Mouse (Mus musculus) forebrain, embryonic 10.5 days (tissue): Measurements from ENCODE around the gene Tnrc6b. TPM values are rescaled to one million over a fixed set of nuclear protein-coding genes. Genes with fewer than 3 reads are reported as not detected.
"Not testable (repeated sequence)": the region's sequence is repeated elsewhere in the genome, so short reads cannot be mapped to it uniquely, and the experiment has no call there.

ENCODE experiments used
- DNase-seq: peaks from one replicate; pipeline ENCODE4 v3.0.0-alpha.2; 2017; ENCODE audit warnings: low spot score; ENCODE audit errors: extremely low spot score
- H3K27ac ChIP-seq: fragments of 300-500 bp; sonication (generic); 2 replicates; pipeline ENCODE4 v1.5.1; 2016; ENCODE audit warnings: mild to moderate bottlenecking
- H3K27me3 ChIP-seq: fragments of 300-500 bp; sonication (generic); 2 replicates; pipeline ENCODE4 v1.6.1; 2016; ENCODE audit warnings: mild to moderate bottlenecking; ENCODE audit not compliant: poor library complexity, severe bottlenecking
- H3K36me3 ChIP-seq: fragments of 300-500 bp; sonication (generic); replicated peaks from 2 replicates; pipeline ENCODE4 v1.6.1; 2016; ENCODE audit warnings: mild to moderate bottlenecking, moderate library complexity
- H3K4me1 ChIP-seq: fragments of 300-500 bp; sonication (generic); 2 replicates; pipeline ENCODE4 v1.6.1; 2016
- H3K4me3 ChIP-seq: fragments of 300-500 bp; sonication (generic); 2 replicates; pipeline ENCODE4 v1.5.1; 2016; ENCODE audit warnings: mild to moderate bottlenecking, moderate library complexity
- H3K9me3 ChIP-seq: fragments of 300-500 bp; sonication (generic); 2 replicates; pipeline ENCODE4 v1.6.1; 2016; ENCODE audit warnings: mild to moderate bottlenecking, moderate library complexity
- WGBS: fragments of 180-500 bp; shearing (Covaris S2); methylation state at CpG from one replicate; pipeline ENCODE4 v1.1.7; 2016; 5-methylcytosine and 5-hydroxymethylcytosine counted together
- polyA plus RNA-seq: library from polyadenylated mRNA; unstranded; fragments of >200 nt; fragmentation: Nextera tagmentation; extraction: Ambion mirVana; gene quantifications from 2 replicates; pipeline ENCODE4 v1.2.1, GENCODE M21; 2016

Gene Tnrc6b
- polyA plus RNA-seq, 1 experiment from 2014 or later: 40.5 TPM

GRCm38 (mm10) chr15:80852122-80852521, 141.0 kb downstream of the Tnrc6b start:
- no peak for DNase-seq
- peaks cover 47% of the 10 kb centered on the region for H3K36me3 ChIP-seq
- no peaks in the 10 kb centered on the region for H3K9me3 ChIP-seq
- H3K4me1 ChIP-seq: peaks cover 10% of the 10 kb centered on the region; the same call in 1 of the 2 replicates
- WGBS: 96% methylated on average over 5 of the region's 5 CpGs
- no peak overlapping the region for H3K4me3 ChIP-seq
- H3K27me3 ChIP-seq: no peaks in the 10 kb centered on the region
- no peak overlapping the region for H3K27ac ChIP-seq

GRCm38 (mm10) chr15:80852527-80852926, 141.4 kb downstream of the Tnrc6b start:
- not testable (repeated sequence) for H3K27ac ChIP-seq, H3K27me3 ChIP-seq, DNase-seq, H3K4me3 ChIP-seq, H3K9me3 ChIP-seq
- Histone ChIP-seq H3K4me1 (peaks cover 10% of the 10 kb centered on the region; the same call in 1 of the 2 replicates), H3K36me3 (peaks cover 44% of the 10 kb centered on the region)
- WGBS: 87% methylated on average over 3 of the region's 3 CpGs

- Histone ChIP-seq H3K4me3 (no peak overlapping the region), H3K36me3 (peaks cover 20% of the 10 kb centered on the region), H3K4me1 (peaks cover 12% of the 10 kb centered on the region), H3K27ac (no peak overlapping the region), H3K9me3 (no peaks in the 10 kb centered on the region), H3K27me3 (no peaks in the 10 kb centered on the region)
- WGBS: 92% methylated on average over 2 of the region's 2 CpGs
- DNase-seq: no peak
Measured at GRCm38 (mm10) chr15:80859366-80859765, 148.3 kb downstream of the Tnrc6b start.

GRCm38 (mm10) chr15:80861302-80861701, 150.2 kb downstream of the Tnrc6b start:
- 96% methylated on average over 1 of the region's 1 CpGs for WGBS
- no peak for DNase-seq
- no peak overlapping the region for H3K4me3 ChIP-seq

GRCm38 (mm10) chr15:80862027-80862426, 150.9 kb downstream of the Tnrc6b start:
- Histone ChIP-seq H3K4me1 (peaks cover 12% of the 10 kb centered on the region), H3K9me3 (no peaks in the 10 kb centered on the region), H3K27me3 (no peaks in the 10 kb centered on the region), H3K27ac (no peak overlapping the region), H3K36me3 (peaks cover 45% of the 10 kb centered on the region), H3K4me3 (no peak overlapping the region)
- WGBS: 63% methylated on average over 2 of the region's 2 CpGs
- DNase-seq: no peak

More at GRCm38 (mm10) chr15:80861302-80861701, 150.2 kb downstream of the Tnrc6b start:
- no peaks in the 10 kb centered on the region for H3K9me3 ChIP-seq
- peaks cover 12% of the 10 kb centered on the region for H3K4me1 ChIP-seq
- no peak overlapping the region for H3K27ac ChIP-seq
- no peaks in the 10 kb centered on the region for H3K27me3 ChIP-seq
- H3K36me3 ChIP-seq: peaks cover 38% of the 10 kb centered on the region

GRCm38 (mm10) chr15:80868603-80869002, 157.5 kb downstream of the Tnrc6b start:
- peaks cover 45% of the 10 kb centered on the region for H3K36me3 ChIP-seq
- H3K4me1 ChIP-seq, H3K27ac ChIP-seq, H3K27me3 ChIP-seq, H3K4me3 ChIP-seq, H3K9me3 ChIP-seq, DNase-seq: not testable (repeated sequence)
- WGBS: 95% methylated on average over 4 of the region's 4 CpGs

- DNase-seq: no peak
- no peaks in the 10 kb centered on the region for H3K4me1 ChIP-seq
- no peaks in the 10 kb centered on the region for H3K9me3 ChIP-seq
- H3K36me3 ChIP-seq: peaks cover 53% of the 10 kb centered on the region
- no peaks in the 10 kb centered on the region for H3K27me3 ChIP-seq
- whole genome bisulfite sequencing: 88% methylated on average over 3 of the region's 3 CpGs
- H3K27ac ChIP-seq: no peak overlapping the region
- H3K4me3 ChIP-seq: no peak overlapping the region
Measured at GRCm38 (mm10) chr15:80874726-80875125, 163.6 kb downstream of the Tnrc6b start.

- H3K9me3 ChIP-seq: no peaks in the 10 kb centered on the region
- no peaks in the 10 kb centered on the region for H3K27me3 ChIP-seq
- peaks cover 64% of the 10 kb centered on the region for H3K36me3 ChIP-seq
- H3K27ac ChIP-seq: no peak overlapping the region
- H3K4me1 ChIP-seq: no peaks in the 10 kb centered on the region
- no peak for DNase-seq
- 86% methylated on average over 21 of the region's 21 CpGs for WGBS
- no peak overlapping the region for H3K4me3 ChIP-seq
Measured at GRCm38 (mm10) chr15:80876231-80876630, 165.1 kb downstream of the Tnrc6b start.

GRCm38 (mm10) chr15:80884095-80884494, 173.0 kb downstream of the Tnrc6b start:
- no peak overlapping the region for H3K27ac ChIP-seq
- no peak for DNase-seq
- H3K4me3 ChIP-seq: no peak overlapping the region
- WGBS: 93% methylated on average over 8 of the region's 8 CpGs
- peaks cover 93% of the 10 kb centered on the region for H3K36me3 ChIP-seq
- H3K9me3 ChIP-seq: no peaks in the 10 kb centered on the region
- no peaks in the 10 kb centered on the region for H3K4me1 ChIP-seq
- H3K27me3 ChIP-seq: no peaks in the 10 kb centered on the region

GRCm38 (mm10) chr15:80886361-80887156, 175.4 kb downstream of the Tnrc6b start:
- Histone ChIP-seq H3K4me3 (no peak overlapping the region), H3K36me3 (peaks cover 91% of the 10 kb centered on the region), H3K27me3 (no peaks in the 10 kb centered on the region), H3K9me3 (no peaks in the 10 kb centered on the region), H3K27ac (no peak overlapping the region), H3K4me1 (no peaks in the 10 kb centered on the region)
- WGBS: 88% methylated on average over 1 of the region's 1 CpGs
- DNase-seq: no peak

- no peak for DNase-seq
- no peak overlapping the region for H3K27ac ChIP-seq
Measured at GRCm38 (mm10) chr15:80892341-80892740, 181.2 kb downstream of the Tnrc6b start.

GRCm38 (mm10) chr15:80896741-80897140, 185.6 kb downstream of the Tnrc6b start:
- Histone ChIP-seq H3K27me3 (no peaks in the 10 kb centered on the region), H3K27ac (no peak overlapping the region), H3K36me3 (peaks cover 97% of the 10 kb centered on the region), H3K4me3 (no peak overlapping the region), H3K4me1 (no peaks in the 10 kb centered on the region), H3K9me3 (no peaks in the 10 kb centered on the region)
- WGBS: 95% methylated on average over 10 of the region's 10 CpGs
- no peak for DNase-seq

More at GRCm38 (mm10) chr15:80892341-80892740, 181.2 kb downstream of the Tnrc6b start:
- Histone ChIP-seq H3K9me3 (no peaks in the 10 kb centered on the region), H3K36me3 (peaks cover 94% of the 10 kb centered on the region), H3K27me3 (no peaks in the 10 kb centered on the region), H3K4me1 (no peaks in the 10 kb centered on the region), H3K4me3 (no peak overlapping the region)
- 94% methylated on average over 3 of the region's 3 CpGs for WGBS

- no peak overlapping the region for H3K27ac ChIP-seq
- 90% methylated on average over 5 of the region's 5 CpGs for WGBS
- no peaks in the 10 kb centered on the region for H3K4me1 ChIP-seq
- H3K9me3 ChIP-seq: no peaks in the 10 kb centered on the region
- DNase-seq: no peak
- peaks cover 100% of the 10 kb centered on the region for H3K36me3 ChIP-seq
- no peak overlapping the region for H3K4me3 ChIP-seq
- H3K27me3 ChIP-seq: no peaks in the 10 kb centered on the region
Measured at GRCm38 (mm10) chr15:80897911-80898310, 186.8 kb downstream of the Tnrc6b start.
